Mouse (Mus musculus) limb, embryonic 14.5 days (tissue): ENCODE results near the gene Por. TPM values are rescaled to one million over a fixed set of nuclear protein-coding genes. Genes with fewer than 3 reads are reported as not detected.

Experiments used
- ATAC-seq: fragments of 200-750 bp; cut with Nextera tagmentation; 2 replicates; pipeline ENCODE4 v1.8.0; 2017; ENCODE audit warnings: low read depth, moderate number of reproducible peaks, moderate TSS enrichment; ENCODE audit not compliant: low FRiP score
- DNase-seq: peaks from one replicate; pipeline ENCODE4 v3.0.0-alpha.2; 2015; ENCODE audit warnings: low spot score
- H3K27ac ChIP-seq: fragments of 300-500 bp; sonication (generic); replicated peaks from 2 replicates; pipeline ENCODE4 v1.5.1; 2014; ENCODE audit warnings: low read depth, mild to moderate bottlenecking, low read length, moderate library complexity, mixed read lengths
- H3K27me3 ChIP-seq: fragments of 300-500 bp; sonication (generic); 2 replicates; pipeline ENCODE4 v1.6.1; 2014; ENCODE audit warnings: low read length, mixed read lengths; ENCODE audit not compliant: control insufficient read depth, insufficient read depth
- H3K36me3 ChIP-seq: fragments of 300-500 bp; sonication (generic); 2 replicates; pipeline ENCODE4 v1.6.1; 2014; ENCODE audit warnings: mild to moderate bottlenecking, low read length, moderate library complexity, mixed read lengths; ENCODE audit not compliant: control insufficient read depth, insufficient read depth
- H3K4me1 ChIP-seq: fragments of 300-500 bp; sonication (generic); 2 replicates; pipeline ENCODE4 v1.6.1; 2014; ENCODE audit warnings: antibody characterized with exemption, low read length, mixed read lengths; ENCODE audit not compliant: control insufficient read depth, insufficient read depth
- H3K4me2 ChIP-seq: fragments of 300-500 bp; sonication (generic); replicated peaks from 2 replicates; pipeline ENCODE4 v1.6.1; 2014; ENCODE audit warnings: low read depth, mild to moderate bottlenecking, low read length, moderate library complexity; ENCODE audit not compliant: severe bottlenecking
- H3K4me3 ChIP-seq: fragments of 300-500 bp; sonication (generic); replicated peaks from 2 replicates; pipeline ENCODE4 v1.5.1; 2014; ENCODE audit warnings: low read length
- H3K9ac ChIP-seq: fragments of 300-500 bp; sonication (generic); 2 replicates; pipeline ENCODE4 v1.6.1; 2014; ENCODE audit warnings: mild to moderate bottlenecking, low read depth, low read length, moderate library complexity; ENCODE audit not compliant: severe bottlenecking
- H3K9me3 ChIP-seq: fragments of 300-500 bp; sonication (generic); 2 replicates; pipeline ENCODE4 v1.6.1; 2016; ENCODE audit warnings: low read length; ENCODE audit not compliant: control insufficient read depth
- POLR2A ChIP-seq: fragments of 200-500 bp; IDR thresholded peaks from 2 replicates; pipeline ENCODE4 v1.8.0; 2012; ENCODE audit warnings: inconsistent platforms, mild to moderate bottlenecking, moderate library complexity, borderline replicate concordance; ENCODE audit not compliant: insufficient read depth, insufficient read length; ENCODE audit errors: extremely low read depth
- WGBS: fragments of 180-500 bp; shearing (Covaris S2); extraction: QIAGEN DNeasy Blood & Tissue Kit; methylation state at CpG from one replicate; pipeline ENCODE4 v1.1.7; 2014; 5-methylcytosine and 5-hydroxymethylcytosine counted together
- polyA plus RNA-seq, 2 experiments: library from polyadenylated mRNA; depleted of rRNA in 1 of 2; stranded (reverse) in 1 of 2; unstranded in 1 of 2; fragments of >200 nt; fragmentation: Nextera tagmentation in 1 of 2; extraction: Ambion mirVana in 1 of 2; gene quantifications; 2 replicates each; pipeline versions ENCODE4 v1.2.1 to v1.2.3; 2012 to 2014

Gene Por
- polyA plus RNA-seq, 2 experiments, result 64.7 to 99.2 TPM

DNA sequence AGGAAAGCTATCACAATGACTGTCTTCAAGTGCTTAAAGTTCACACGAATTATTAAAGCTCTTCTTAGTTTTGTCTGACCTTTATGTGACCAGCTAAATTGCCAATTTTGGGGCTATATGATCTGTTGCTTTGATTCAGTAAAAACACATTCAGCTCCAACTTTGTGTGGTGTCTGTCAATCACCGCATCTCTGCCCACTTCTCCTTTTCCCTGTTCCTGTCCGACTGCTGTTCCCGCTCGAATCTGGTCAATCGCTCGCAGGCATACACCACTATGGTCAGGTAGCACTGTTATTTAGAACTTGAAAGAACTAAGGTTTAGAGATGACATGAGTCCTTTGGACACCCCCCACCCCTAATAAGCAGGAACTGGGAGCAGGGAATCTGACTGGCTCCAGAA, 1.8 kb upstream of the Por start:
- Histone ChIP-seq H3K4me2 (no peak overlapping the region), H3K27ac (no peak overlapping the region), H3K9me3 (no peaks in the 10 kb centered on the region), H3K9ac (no peak overlapping the region), H3K27me3 (no peaks in the 10 kb centered on the region), H3K36me3 (no peaks in the 10 kb centered on the region), H3K4me3 (no peak overlapping the region), H3K4me1 (no peaks in the 10 kb centered on the region)
- DNase-seq (no peak), ATAC-seq (no peak)
- 85% methylated on average over 7 of the region's 7 CpGs for WGBS
- TF ChIP-seq POLR2A, result no peak

DNA sequence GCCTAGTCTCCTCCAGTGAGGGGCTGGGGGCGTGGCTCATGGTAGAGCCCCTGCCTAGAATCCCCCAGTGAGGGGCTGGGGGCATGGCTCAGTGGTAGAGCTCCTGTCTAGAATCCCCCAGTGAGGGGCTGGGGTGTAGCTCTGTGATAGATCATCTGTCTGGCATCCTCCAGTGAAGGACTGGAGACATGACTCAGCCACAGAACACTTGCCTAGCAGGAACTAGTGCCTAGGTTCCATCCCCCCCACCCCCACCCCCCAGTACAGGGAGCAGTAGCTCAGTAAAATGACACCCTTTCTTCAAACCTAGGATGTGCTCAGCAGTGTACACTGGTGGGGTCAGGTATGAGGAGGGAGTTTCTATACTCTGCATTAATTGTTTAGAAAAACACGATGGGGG, 1.0 kb downstream of the Por start:
- H3K4me1 ChIP-seq, result peaks cover 8% of the 10 kb centered on the region
- TF ChIP-seq POLR2A, result no peak
- H3K36me3 ChIP-seq, result no peaks in the 10 kb centered on the region
- H3K27me3 ChIP-seq, result no peaks in the 10 kb centered on the region
- 71% methylated on average over 2 of the region's 2 CpGs for WGBS
- DNase-seq (no peak), ATAC-seq (no peak)
- H3K27ac ChIP-seq, result no peak overlapping the region
- H3K4me3 ChIP-seq, result no peak overlapping the region
- no peak overlapping the region for H3K4me2 ChIP-seq
- H3K9ac ChIP-seq, result no peak overlapping the region
- no peaks in the 10 kb centered on the region for H3K9me3 ChIP-seq

DNA sequence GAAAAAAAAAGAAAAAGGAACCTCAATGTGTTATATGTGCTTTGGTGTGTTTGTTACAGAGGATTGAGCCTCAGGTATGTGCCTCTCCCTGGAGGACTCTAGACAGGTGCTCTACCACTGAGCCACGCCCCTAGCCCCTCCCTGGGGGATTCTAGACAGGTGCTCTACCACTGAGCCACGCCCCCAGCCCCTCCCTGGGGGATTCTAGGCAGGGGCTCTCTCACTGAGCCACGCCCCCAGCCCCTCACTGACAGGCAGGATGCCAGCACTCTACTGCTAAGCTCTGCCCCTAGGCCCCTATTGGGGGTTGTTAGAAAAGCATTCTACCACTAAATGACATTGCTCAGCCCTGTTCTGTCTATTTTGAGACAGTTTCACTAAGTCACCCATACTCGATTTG, 2.7 kb downstream of the Por start:
- no peak for TF ChIP-seq POLR2A
- no peaks in the 10 kb centered on the region for H3K9me3 ChIP-seq
- ATAC-seq, result no peak
- H3K9ac ChIP-seq, result no peak overlapping the region
- no peaks in the 10 kb centered on the region for H3K36me3 ChIP-seq
- H3K27me3 ChIP-seq, result no peaks in the 10 kb centered on the region
- DNase-seq, result no peak
- H3K4me2 ChIP-seq, result no peak overlapping the region
- peaks cover 8% of the 10 kb centered on the region for H3K4me1 ChIP-seq
- WGBS, result 59% methylated on average over 4 of the region's 4 CpGs
- H3K27ac ChIP-seq, result no peak overlapping the region
- H3K4me3 ChIP-seq, result no peak overlapping the region

DNA sequence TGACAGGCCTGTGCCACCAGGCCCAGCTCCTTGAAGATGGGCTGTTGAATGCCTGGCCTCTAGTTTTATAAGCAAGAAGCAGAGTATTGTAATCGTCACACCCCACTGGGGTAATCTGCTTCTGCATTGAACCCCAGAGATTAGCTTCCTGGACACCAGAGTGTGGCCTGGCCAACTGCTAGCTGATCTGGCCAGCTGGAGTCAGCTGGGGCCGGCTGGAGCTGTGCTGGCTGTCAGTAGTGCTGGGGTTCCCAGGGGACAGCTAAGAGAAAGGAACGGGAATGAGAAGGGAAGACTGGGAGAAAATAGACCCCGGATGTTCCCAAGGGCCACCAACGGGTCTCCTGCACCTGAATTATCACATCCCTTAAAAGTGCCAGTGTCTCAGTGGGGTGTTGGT, 3.1 kb downstream of the Por start:
- Histone ChIP-seq H3K9me3 (no peaks in the 10 kb centered on the region), H3K27me3 (no peaks in the 10 kb centered on the region), H3K9ac (no peak overlapping the region), H3K4me3 (no peak overlapping the region), H3K4me1 (peaks cover 8% of the 10 kb centered on the region), H3K36me3 (no peaks in the 10 kb centered on the region), H3K4me2 (no peak overlapping the region), H3K27ac (no peak overlapping the region)
- ATAC-seq, result no peak
- no peak for TF ChIP-seq POLR2A
- 63% methylated on average over 5 of the region's 5 CpGs for WGBS
- no peak for DNase-seq

GRCm38 (mm10) chr5:135674349-135674775, 4.5 kb downstream of the Por start:
- no peak overlapping the region for H3K9ac ChIP-seq
- no peak overlapping the region for H3K4me2 ChIP-seq
- H3K36me3 ChIP-seq, result no peaks in the 10 kb centered on the region
- H3K9me3 ChIP-seq, result no peaks in the 10 kb centered on the region
- no peak for TF ChIP-seq POLR2A
- ATAC-seq (peak; percentile 48; the same call in 1 of the 2 replicates), DNase-seq (no peak)
- H3K4me3 ChIP-seq, result no peak overlapping the region
- WGBS, result 36% methylated on average over 3 of the region's 3 CpGs
- H3K27ac ChIP-seq, result no peak overlapping the region
- no peaks in the 10 kb centered on the region for H3K27me3 ChIP-seq
- peaks cover 8% of the 10 kb centered on the region for H3K4me1 ChIP-seq

DNA sequence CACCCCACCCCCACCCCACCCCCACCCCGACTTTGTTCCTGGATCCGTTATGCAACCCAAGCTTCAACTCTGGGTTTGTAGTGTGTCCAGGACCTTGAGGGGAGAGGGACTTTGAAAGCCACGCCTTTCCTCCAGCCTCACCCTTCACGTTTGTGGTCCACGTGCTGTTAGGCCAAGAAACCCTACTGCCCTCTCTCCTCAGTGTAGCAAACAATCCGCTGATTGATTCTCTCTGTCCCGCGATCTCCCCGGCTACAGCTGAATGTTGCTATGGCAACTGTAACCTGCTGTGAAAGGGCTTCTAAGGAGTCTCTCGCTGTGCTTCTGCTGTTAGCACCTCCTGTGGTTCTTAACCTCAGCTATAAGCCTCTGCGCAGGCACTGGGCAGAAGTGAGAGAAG, 5.0 kb downstream of the Por start:
- H3K4me3 ChIP-seq, result 0 out of 2 replicates have a peak overlapping the region, but pooled peaks have one; percentile 7
- ATAC-seq (peak; percentile 77), DNase-seq (peak; percentile 50)
- peak overlapping the region; percentile 31; the same call in 1 of the 2 replicates for H3K9ac ChIP-seq
- H3K4me1 ChIP-seq, result peaks cover 8% of the 10 kb centered on the region
- 2% methylated on average over 11 of the region's 11 CpGs for WGBS
- no peaks in the 10 kb centered on the region for H3K9me3 ChIP-seq
- no peaks in the 10 kb centered on the region for H3K36me3 ChIP-seq
- TF ChIP-seq POLR2A, result no peak
- H3K4me2 ChIP-seq, result peak overlapping the region; percentile 43; the same call in 1 of the 2 replicates
- no peak overlapping the region for H3K27ac ChIP-seq
- no peaks in the 10 kb centered on the region for H3K27me3 ChIP-seq
